Mouse (Mus musculus): ENCODE data around the gene Irs2. TPM values are rescaled to one million over a fixed set of nuclear protein-coding genes. Genes with fewer than 3 reads are reported as not detected.
A peak's percentile ranks its signal among the peaks of the same experiment; 100 is the strongest.

Gene Irs2
- polyA plus RNA-seq, 1 experiment from 2014 or later: 5.9 TPM

DNA sequence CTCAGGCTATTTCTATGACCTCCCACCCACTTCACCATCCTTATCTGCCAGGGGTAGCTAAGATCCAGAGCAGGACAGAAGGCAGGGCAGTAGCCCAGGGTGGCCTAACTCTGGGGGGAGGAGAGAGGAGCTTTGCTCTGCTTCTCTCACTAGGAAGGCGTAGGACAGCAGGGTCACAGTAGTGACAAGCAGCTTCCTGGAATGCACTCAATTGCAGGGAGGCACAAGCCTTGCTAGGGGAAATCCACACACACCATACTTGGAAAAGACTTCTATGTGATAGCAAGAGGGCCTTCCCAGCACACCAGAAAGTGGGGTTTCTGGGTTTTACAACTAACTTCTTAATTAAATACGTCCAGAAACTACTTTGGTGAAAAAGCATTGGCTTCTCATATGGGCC, 12.5 kb downstream of the Irs2 start:
- ATAC-seq: no peak
- WGBS: 83% methylated on average over 2 of the region's 2 CpGs
- no peak overlapping the region for H3K27ac ChIP-seq
- H3K4me3 ChIP-seq (replicated peaks): no peak overlapping the region
- peaks cover 20% of the 10 kb centered on the region for H3K36me3 ChIP-seq
- H3K9me3 ChIP-seq: no peaks in the 10 kb centered on the region
- H3K4me1 ChIP-seq (replicated peaks): peaks cover 74% of the 10 kb centered on the region
- no peak overlapping the region for H3K4me2 ChIP-seq (replicated peaks)
- no peak overlapping the region for H3K9ac ChIP-seq (replicated peaks)
- H3K27me3 ChIP-seq: no peaks in the 10 kb centered on the region

DNA sequence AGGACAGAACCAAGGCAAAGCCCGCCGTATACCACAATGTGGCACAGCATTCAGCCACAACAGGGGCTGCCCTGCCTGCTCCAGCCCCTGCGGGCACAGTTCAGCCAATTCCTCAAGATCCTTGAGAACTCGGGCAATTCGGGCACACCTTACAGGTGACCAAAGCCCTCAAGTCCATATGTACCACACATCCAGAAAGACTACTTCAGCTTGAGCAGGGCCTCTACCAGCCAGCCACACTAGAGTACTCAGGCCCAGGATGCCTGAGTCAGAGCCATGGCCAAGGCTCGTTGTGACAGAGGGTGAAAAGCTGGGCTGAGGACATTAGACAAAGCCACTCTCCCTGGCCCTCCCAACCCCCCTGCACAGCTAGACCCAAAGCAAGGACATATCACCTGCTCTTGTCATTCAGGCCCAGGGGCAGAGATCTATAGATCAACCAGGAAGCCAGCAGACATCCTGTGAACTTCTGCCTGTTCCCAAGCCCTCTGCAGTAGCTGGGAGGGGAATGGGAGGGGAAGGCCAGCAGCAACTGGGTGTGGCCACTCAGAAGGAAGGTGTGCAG, 13.8 kb downstream of the Irs2 start:
- Histone ChIP-seq H3K9me3 (no peaks in the 10 kb centered on the region), H3K4me3 (replicated peaks) (no peak overlapping the region), H3K36me3 (peaks cover 20% of the 10 kb centered on the region), H3K4me2 (replicated peaks) (no peak overlapping the region), H3K27me3 (no peaks in the 10 kb centered on the region), H3K27ac (no peak overlapping the region), H3K4me1 (replicated peaks) (peaks cover 74% of the 10 kb centered on the region), H3K9ac (replicated peaks) (no peak overlapping the region)
- no peak for ATAC-seq
- 99% methylated on average over 6 of the region's 6 CpGs for WGBS

DNA sequence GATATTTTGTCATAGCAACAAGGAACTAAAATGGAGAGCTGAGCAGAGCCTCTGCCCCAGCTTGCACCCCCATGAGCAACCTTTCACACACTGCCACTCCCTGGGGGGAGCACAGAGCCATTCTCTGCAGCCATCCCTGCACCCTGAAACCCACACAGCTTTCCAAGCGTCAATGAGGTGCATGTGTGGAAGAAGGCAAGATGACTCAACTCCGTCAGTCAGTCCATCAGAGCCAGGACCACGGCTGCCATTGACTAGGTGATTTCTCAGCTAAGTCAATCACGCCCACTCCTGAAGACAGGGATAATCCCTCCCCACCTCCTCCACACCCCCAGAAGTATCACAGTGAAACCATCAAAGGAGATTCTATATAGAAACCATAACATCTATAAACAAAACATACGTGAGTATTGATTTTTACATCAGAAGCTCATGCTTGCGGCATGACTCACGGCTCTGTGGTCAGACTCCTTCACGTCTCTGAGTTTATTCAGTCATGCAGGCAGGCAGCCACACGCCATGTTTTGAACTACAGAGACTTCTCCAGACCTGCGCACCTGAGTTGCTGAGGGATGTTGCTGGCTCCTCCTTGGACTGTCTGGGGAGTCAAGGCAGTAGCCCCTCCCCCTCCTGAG, 14.6 kb downstream of the Irs2 start:
- WGBS: 94% methylated on average over 10 of the region's 10 CpGs
- Histone ChIP-seq H3K9ac (replicated peaks) (no peak overlapping the region), H3K4me1 (replicated peaks) (peaks cover 78% of the 10 kb centered on the region), H3K36me3 (peaks cover 19% of the 10 kb centered on the region), H3K27me3 (no peaks in the 10 kb centered on the region), H3K27ac (no peak overlapping the region), H3K9me3 (no peaks in the 10 kb centered on the region), H3K4me2 (replicated peaks) (no peak overlapping the region), H3K4me3 (replicated peaks) (no peak overlapping the region)
- ATAC-seq: no peak

DNA sequence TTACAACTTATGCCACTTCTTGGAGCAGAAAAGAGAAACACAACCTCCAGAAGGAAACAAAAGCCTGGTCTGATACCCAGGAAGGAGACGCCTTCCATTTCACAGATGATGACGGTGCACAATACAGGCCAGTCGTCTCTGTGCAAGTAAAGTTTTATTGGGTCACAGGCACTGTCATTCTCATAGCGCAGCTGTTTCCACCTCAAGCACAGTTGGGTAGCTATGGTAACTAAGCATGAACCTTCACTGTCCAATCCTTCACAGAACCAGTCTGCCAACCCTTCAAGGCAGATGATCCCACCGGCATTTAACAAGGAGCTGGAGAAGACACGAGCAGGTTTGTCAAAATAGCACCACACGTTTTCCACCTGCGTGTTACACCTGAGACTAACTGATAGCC, 16.2 kb downstream of the Irs2 start:
- Histone ChIP-seq H3K27me3 (no peaks in the 10 kb centered on the region), H3K4me1 (replicated peaks) (peaks cover 80% of the 10 kb centered on the region), H3K27ac (peak overlapping the region; percentile 58; the same call in 1 of the 2 replicates), H3K4me2 (replicated peaks) (peak overlapping the region; percentile 11; the same call in 1 of the 2 replicates), H3K4me3 (replicated peaks) (no peak overlapping the region), H3K36me3 (peaks cover 16% of the 10 kb centered on the region), H3K9me3 (no peaks in the 10 kb centered on the region), H3K9ac (replicated peaks) (no peak overlapping the region)
- 46% methylated on average over 8 of the region's 8 CpGs for WGBS
- 0 out of 2 replicates have a peak, but pooled peaks have one; percentile 43 for ATAC-seq

DNA sequence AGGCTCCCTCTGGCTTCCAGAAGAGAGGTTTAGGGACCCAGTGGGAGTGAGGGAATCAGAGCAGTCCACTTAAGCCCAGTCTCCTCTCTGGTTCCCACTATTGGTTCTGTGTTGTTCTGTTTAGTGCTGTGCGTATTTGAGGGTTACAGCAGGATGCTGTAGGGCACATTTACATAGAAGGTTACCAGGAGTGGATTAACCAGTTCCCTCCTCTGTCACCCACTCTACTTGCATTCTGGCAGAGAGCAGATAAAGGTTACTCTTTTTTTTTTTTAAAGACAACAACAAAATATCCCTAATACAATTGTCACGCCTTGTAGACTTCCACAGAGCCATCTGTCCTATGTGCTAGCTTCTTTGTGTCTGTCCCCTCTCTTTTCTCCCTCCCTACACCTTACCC, 16.9 kb downstream of the Irs2 start:
- Histone ChIP-seq H3K27ac (peak overlapping the region; percentile 76), H3K4me2 (replicated peaks) (peak overlapping the region; percentile 17; the same call in 1 of the 2 replicates), H3K36me3 (peaks cover 24% of the 10 kb centered on the region), H3K9ac (replicated peaks) (no peak overlapping the region; the same call in 1 of the 2 replicates), H3K4me1 (replicated peaks) (peaks cover 72% of the 10 kb centered on the region), H3K4me3 (replicated peaks) (no peak overlapping the region), H3K27me3 (no peaks in the 10 kb centered on the region), H3K9me3 (no peaks in the 10 kb centered on the region)
- peak; percentile 13; the same call in 1 of the 2 replicates for ATAC-seq
- 33% methylated on average over 2 of the region's 2 CpGs for WGBS

DNA sequence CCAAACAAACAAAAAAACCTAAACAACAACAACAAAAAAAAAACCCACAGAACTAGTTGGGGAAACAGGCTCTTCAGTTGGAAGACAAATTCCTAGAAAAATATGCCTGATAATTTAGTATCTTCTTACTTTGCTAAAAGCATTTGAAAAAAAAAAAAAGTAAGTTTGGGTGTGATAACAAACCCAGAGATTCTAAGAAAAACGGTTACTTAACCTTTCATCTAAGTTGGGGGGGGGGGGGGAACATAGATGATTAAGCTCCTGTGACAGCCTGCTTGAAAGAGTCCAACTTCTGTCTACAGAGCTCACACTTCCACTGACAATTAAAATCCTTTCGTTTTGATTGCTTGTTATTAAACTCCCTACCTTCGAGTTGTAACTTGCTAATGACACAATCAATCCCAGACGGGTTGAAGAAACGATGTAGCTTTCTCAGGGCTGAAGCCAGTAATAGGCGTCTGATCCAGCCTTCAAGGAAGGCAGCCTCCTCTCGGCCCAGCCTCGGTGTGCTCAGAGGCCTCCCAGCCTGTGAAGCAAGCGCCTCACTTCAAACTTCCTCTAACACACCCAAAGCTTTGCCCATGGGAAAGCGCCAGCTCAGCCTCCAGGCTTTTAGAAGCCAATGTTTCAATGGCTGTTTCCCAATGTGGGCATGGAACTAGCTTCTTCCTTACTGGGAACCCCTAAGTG, 17.7 kb downstream of the Irs2 start:
- ATAC-seq: no peak
- Histone ChIP-seq H3K9ac (replicated peaks) (no peak overlapping the region; the same call in 1 of the 2 replicates), H3K4me1 (replicated peaks) (peaks cover 68% of the 10 kb centered on the region), H3K4me2 (replicated peaks) (peak overlapping the region; percentile 17), H3K27ac (peak overlapping the region; percentile 76), H3K9me3 (no peaks in the 10 kb centered on the region), H3K27me3 (no peaks in the 10 kb centered on the region), H3K4me3 (replicated peaks) (no peak overlapping the region), H3K36me3 (peaks cover 31% of the 10 kb centered on the region)
- 18% methylated on average over 10 of the region's 10 CpGs for WGBS

DNA sequence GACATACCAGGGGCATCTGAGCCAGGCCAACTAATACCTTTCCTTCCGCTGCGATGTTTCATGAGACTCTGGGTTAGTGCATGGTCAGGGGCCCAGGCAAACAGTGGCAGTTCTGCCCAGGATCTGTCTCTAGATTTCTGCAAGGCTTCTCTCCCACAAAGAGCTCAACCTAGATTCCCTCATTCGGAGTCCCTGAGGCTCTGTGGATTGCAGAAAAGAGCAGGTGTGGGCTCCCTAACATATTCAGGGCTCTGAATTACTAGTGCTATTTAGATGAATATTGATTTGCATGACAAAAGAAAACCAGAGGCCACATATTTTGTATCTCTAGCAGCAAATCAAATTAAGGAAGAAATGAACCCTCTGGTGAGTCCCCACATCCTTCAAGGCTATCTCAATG, 18.3 kb downstream of the Irs2 start:
- Histone ChIP-seq H3K9me3 (no peaks in the 10 kb centered on the region), H3K27me3 (no peaks in the 10 kb centered on the region), H3K9ac (replicated peaks) (0 out of 2 replicates have a peak overlapping the region, but pooled peaks have one; percentile 0), H3K36me3 (peaks cover 35% of the 10 kb centered on the region), H3K4me1 (replicated peaks) (peaks cover 70% of the 10 kb centered on the region), H3K27ac (peak overlapping the region; percentile 75), H3K4me2 (replicated peaks) (peak overlapping the region; percentile 29; the same call in 1 of the 2 replicates), H3K4me3 (replicated peaks) (no peak overlapping the region)
- ATAC-seq: 0 out of 2 replicates have a peak, but pooled peaks have one; percentile 57
- WGBS: 38% methylated on average over 3 of the region's 3 CpGs

DNA sequence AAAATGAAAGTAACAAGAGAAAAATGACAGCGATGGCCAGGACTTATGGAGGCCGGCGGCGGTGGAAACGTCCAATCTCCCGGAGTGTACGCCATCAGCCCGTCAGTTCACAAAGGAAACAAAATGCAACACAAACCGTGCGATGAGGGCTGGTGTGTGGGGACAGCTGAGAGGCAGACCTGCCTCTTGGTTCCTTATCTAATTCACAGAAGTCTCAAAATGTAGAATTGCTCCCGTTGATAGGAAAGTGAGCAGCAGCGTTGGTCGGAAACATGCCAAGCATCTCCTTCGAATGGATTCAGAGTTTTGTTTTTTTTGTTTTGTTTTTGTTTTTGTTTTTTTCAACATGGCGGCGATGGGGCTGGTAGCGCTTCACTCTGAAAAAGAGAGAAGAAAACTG, 21.6 kb downstream of the Irs2 start:
- no peak overlapping the region for H3K4me2 ChIP-seq (replicated peaks)
- ATAC-seq: no peak
- WGBS: 98% methylated on average over 17 of the region's 17 CpGs
- H3K27ac ChIP-seq: no peak overlapping the region
- H3K9me3 ChIP-seq: no peaks in the 10 kb centered on the region
- H3K36me3 ChIP-seq: peaks cover 24% of the 10 kb centered on the region
- H3K9ac ChIP-seq (replicated peaks): no peak overlapping the region
- no peak overlapping the region for H3K4me3 ChIP-seq (replicated peaks)
- peaks cover 49% of the 10 kb centered on the region for H3K4me1 ChIP-seq (replicated peaks)
- H3K27me3 ChIP-seq: no peaks in the 10 kb centered on the region

DNA sequence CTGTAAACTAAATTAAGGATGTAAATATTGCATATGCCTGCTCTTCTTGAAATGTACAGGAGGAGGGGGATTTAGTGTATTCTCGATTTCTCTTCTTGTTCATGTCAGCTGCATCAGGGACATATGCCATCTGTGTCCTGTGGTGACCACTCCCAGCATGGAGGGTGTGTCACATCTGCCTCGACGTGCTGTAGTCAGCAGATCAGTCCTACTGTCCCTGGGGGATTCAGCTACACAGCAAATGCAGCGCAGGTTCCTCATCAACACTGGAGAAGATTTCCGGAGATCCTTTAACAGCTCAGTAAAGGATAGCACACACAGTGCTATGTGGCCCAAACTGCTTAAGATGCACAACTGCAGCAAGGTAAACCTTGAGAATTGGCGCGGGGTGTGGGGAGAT, 23.2 kb downstream of the Irs2 start:
- peaks cover 34% of the 10 kb centered on the region for H3K4me1 ChIP-seq (replicated peaks)
- no peak overlapping the region for H3K4me2 ChIP-seq (replicated peaks)
- no peak overlapping the region for H3K4me3 ChIP-seq (replicated peaks)
- no peaks in the 10 kb centered on the region for H3K9me3 ChIP-seq
- no peak overlapping the region for H3K9ac ChIP-seq (replicated peaks)
- ATAC-seq: no peak
- H3K36me3 ChIP-seq: peaks cover 24% of the 10 kb centered on the region
- no peak overlapping the region for H3K27ac ChIP-seq
- H3K27me3 ChIP-seq: no peaks in the 10 kb centered on the region
- WGBS: 74% methylated on average over 7 of the region's 7 CpGs

DNA sequence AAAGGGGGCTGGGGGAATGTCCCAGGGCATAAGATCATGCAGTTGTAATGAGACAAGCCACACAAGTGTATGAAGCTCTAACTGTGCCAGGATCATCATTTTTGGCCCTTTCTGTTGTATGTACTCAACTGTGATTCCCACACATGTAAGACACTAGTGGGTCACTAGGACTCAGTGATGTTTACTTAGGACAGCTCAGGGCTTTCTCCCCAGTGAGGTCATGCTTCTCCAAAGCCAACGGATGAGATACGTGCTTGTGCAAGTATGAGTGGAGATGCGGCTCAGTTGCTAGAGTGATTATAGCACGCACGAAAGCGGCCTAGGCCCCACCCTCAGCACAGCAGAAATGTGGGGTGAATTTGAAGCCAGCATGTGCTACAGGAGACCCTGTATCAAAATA, 27.4 kb downstream of the Irs2 start:
- Histone ChIP-seq H3K36me3 (peaks cover 10% of the 10 kb centered on the region), H3K4me2 (replicated peaks) (no peak overlapping the region), H3K27me3 (peaks cover 4% of the 10 kb centered on the region; the same call in 1 of the 2 replicates), H3K9ac (replicated peaks) (no peak overlapping the region), H3K27ac (no peak overlapping the region), H3K9me3 (no peaks in the 10 kb centered on the region), H3K4me1 (replicated peaks) (peaks cover 33% of the 10 kb centered on the region), H3K4me3 (replicated peaks) (no peak overlapping the region)
- ATAC-seq: no peak
- 92% methylated on average over 6 of the region's 6 CpGs for WGBS

DNA sequence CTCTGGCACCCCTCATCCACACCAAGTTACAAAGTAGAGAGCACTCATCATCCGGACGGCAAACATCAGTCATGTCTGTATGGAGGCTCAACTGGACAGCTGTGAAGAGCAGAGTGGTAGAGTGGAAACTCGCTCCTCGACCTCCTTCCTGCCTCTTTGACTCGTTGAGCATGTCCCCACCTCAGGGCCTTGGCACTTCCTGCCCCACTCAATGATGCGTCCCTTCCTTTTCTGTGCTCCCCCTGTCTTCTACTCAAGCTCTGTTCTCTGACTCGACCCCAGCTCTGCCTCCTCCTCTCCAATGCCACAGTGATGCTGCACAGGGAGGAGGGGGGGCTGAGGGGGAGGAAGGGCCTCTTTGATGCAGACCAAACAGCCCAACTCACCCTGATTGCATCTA, 28.3 kb downstream of the Irs2 start:
- no peak for ATAC-seq
- H3K27ac ChIP-seq: no peak overlapping the region
- no peak overlapping the region for H3K4me3 ChIP-seq (replicated peaks)
- H3K4me2 ChIP-seq (replicated peaks): no peak overlapping the region
- peaks cover 3% of the 10 kb centered on the region for H3K36me3 ChIP-seq
- H3K4me1 ChIP-seq (replicated peaks): peaks cover 30% of the 10 kb centered on the region
- WGBS: 62% methylated on average over 7 of the region's 7 CpGs
- H3K27me3 ChIP-seq: peaks cover 7% of the 10 kb centered on the region; the same call in 1 of the 2 replicates
- H3K9ac ChIP-seq (replicated peaks): no peak overlapping the region
- H3K9me3 ChIP-seq: no peaks in the 10 kb centered on the region

DNA sequence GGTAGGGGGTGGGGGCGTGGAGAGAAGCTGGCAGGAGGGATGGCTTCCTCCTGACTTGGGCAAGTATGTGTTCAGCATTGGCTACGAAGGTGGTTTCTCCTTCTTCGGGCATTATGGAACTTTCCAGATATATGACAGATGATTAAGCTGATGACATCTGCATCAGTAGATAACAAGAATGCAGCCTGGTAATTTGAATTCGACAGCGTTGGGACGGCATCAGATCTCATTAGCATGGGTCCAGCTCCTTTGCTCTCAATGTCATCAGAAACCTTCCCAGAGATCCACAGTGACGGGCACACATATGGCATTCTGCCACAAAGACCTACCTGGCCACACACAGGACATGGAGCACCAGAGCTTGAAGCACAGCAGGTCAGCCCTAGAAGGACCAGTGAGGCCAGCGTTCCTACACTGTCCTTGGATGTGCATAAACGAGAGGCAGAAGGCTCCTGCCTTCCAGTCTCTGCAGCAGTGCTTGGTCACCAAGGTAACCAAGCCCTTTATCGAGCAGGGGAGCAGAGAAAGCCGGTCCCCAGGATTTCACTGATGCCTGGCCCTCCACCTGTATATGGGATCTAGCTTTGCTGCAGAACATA, 29.0 kb downstream of the Irs2 start:
- Histone ChIP-seq H3K27ac (no peak overlapping the region), H3K9ac (replicated peaks) (no peak overlapping the region), H3K4me3 (replicated peaks) (no peak overlapping the region), H3K4me1 (replicated peaks) (peaks cover 36% of the 10 kb centered on the region), H3K4me2 (replicated peaks) (no peak overlapping the region), H3K36me3 (peaks cover 1% of the 10 kb centered on the region; the same call in 1 of the 2 replicates), H3K27me3 (peaks cover 7% of the 10 kb centered on the region; the same call in 1 of the 2 replicates), H3K9me3 (no peaks in the 10 kb centered on the region)
- WGBS: 40% methylated on average over 11 of the region's 11 CpGs
- peak; percentile 69 for ATAC-seq
